In the genomic region with DNA sequence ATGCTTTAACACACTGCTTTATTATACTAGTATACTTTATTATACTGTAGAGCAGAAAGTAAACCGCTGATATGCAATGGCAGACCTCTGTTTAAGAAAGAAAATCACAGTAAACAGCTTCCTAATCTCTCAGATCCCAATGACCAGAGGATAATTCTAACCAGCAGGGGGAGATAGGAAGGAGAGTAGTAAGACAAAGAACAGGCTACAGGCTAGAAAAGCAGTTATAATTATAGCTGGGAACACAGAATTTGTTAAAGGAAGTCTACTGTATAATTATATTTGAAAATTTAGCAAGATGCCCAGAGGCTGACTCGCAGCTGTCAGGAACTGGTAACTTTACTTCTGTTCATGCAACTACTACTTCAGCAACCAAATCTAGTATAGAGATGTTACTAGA, we compare ENCODE assay signal across 8 mouse cellular contexts.
A peak's percentile ranks its signal among the peaks of the same experiment; 100 is the strongest.
DNase-seq lines count a peak whose midpoint lies in the region; ATAC-seq and TF ChIP-seq lines count a peak whose summit lies in the region.

No protein-coding gene starts in this region.

- H3K4me3 ChIP-seq in kidney, postnatal 0 days (replicated peaks; ENCODE audit: low read depth, low read length): no peak overlapping the region
- H3K4me3 ChIP-seq in kidney, embryonic 14.5 days (ENCODE audit: low read length): no peak overlapping the region

- WGBS in kidney, postnatal 0 days: 76% methylated on average over 2 of the region's 2 CpGs
- 69% methylated on average over 2 of the region's 2 CpGs for WGBS in kidney, embryonic 14.5 days

- no peak overlapping the region for H3K9ac ChIP-seq in kidney, postnatal 0 days (ENCODE audit: low read depth, low read length)
- no peak overlapping the region for H3K9ac ChIP-seq in kidney, embryonic 14.5 days (ENCODE audit: low read depth, low read length)

- ATAC-seq in kidney, postnatal 0 days (replicated peaks; ENCODE audit: low FRiP score, low read depth): no peak
- ATAC-seq in monocyte, adult 5-6 weeks (replicated peaks; ENCODE audit: insufficient number of reproducible peaks, low FRiP score, low TSS enrichment, poor library complexity, severe bottlenecking): no peak
- no peak for ATAC-seq in kidney, embryonic 14.5 days (ENCODE audit: low FRiP score, low TSS enrichment)

- TF ChIP-seq CTCF in kidney, postnatal 0 days (IDR thresholded peaks at IDR 0.05; ENCODE audit: low read depth): peak; percentile 71

- no peak overlapping the region for H3K4me2 ChIP-seq in kidney, postnatal 0 days (ENCODE audit: low read length)
- H3K4me2 ChIP-seq in kidney, embryonic 14.5 days (replicated peaks; ENCODE audit: low read depth, low read length): no peak overlapping the region

- no peaks in the 10 kb centered on the region for H3K4me1 ChIP-seq in kidney, postnatal 0 days (replicated peaks; ENCODE audit: insufficient read depth, low read length)
- no peaks in the 10 kb centered on the region for H3K4me1 ChIP-seq in kidney, embryonic 14.5 days (ENCODE audit: control insufficient read depth, insufficient read depth, low read length)

- no peaks in the 10 kb centered on the region for H3K27me3 ChIP-seq in kidney, postnatal 0 days (ENCODE audit: insufficient read depth, low read length)
- H3K27me3 ChIP-seq in kidney, embryonic 14.5 days (ENCODE audit: control insufficient read depth, insufficient read depth, low read length): no peaks in the 10 kb centered on the region

- peak; percentile 72 for DNase-seq in kidney, postnatal 0 days (ENCODE audit: low spot score)
- no peak for DNase-seq in kidney, postnatal 25 days
- peak; percentile 5 for DNase-seq in CD4-positive helper T cell, adult 2 months (ENCODE audit: low read depth, low spot score)
- DNase-seq in NIH3T3 (ENCODE audit: low read depth): peak; percentile 46
- DNase-seq in left cerebral cortex, adult 9 months (ENCODE audit: low spot score in 2 of 2): peak; percentile 5 to 16
- no peak for DNase-seq in frontal cortex, postnatal 25 days (ENCODE audit: low spot score in 2 of 2)

- no peak overlapping the region for H3K27ac ChIP-seq in kidney, postnatal 0 days
- no peak overlapping the region for H3K27ac ChIP-seq in kidney, embryonic 14.5 days (ENCODE audit: low read depth, low read length)

- no peaks in the 10 kb centered on the region for H3K9me3 ChIP-seq in kidney, postnatal 0 days (replicated peaks; ENCODE audit: low read length)
- H3K9me3 ChIP-seq in kidney, embryonic 14.5 days (ENCODE audit: control insufficient read depth, low read length): no peaks in the 10 kb centered on the region

- no peaks in the 10 kb centered on the region for H3K36me3 ChIP-seq in kidney, postnatal 0 days (ENCODE audit: insufficient read depth, low read length)
- no peaks in the 10 kb centered on the region for H3K36me3 ChIP-seq in kidney, embryonic 14.5 days (ENCODE audit: control insufficient read depth, insufficient read depth, low read length)

Comparison
In these comparisons a context has a peak if more than half of its experiments do, and no peak if none do; other contexts are left out.
1. DNase-seq: peak in kidney, postnatal 0 days (single experiment), CD4-positive helper T cell, adult 2 months (single experiment), NIH3T3 (single experiment) and left cerebral cortex, adult 9 months (2 of 2); none in kidney, postnatal 25 days (0 of 2) and frontal cortex, postnatal 25 days (0 of 2).